Mouse (Mus musculus) ES-Bruce4 (cell line): ENCODE measurements around the gene Ankle2. TPM values are rescaled to one million over a fixed set of nuclear protein-coding genes. Genes with fewer than 3 reads are reported as not detected.
A peak's percentile ranks its signal among the peaks of the same experiment; 100 is the strongest.

ENCODE experiments used
- H3K27ac ChIP-seq: 2 replicates; pipeline ENCODE4 v1.5.1; 2012; ENCODE audit warnings: low read length, inconsistent platforms; ENCODE audit not compliant: insufficient read depth
- H3K27me3 ChIP-seq: 2 replicates; pipeline ENCODE4 v1.6.1; 2012; ENCODE audit warnings: mild to moderate bottlenecking, low read length, inconsistent platforms; ENCODE audit not compliant: control insufficient read depth, poor library complexity, insufficient read depth, severe bottlenecking
- H3K36me3 ChIP-seq: 2 replicates; pipeline ENCODE4 v1.6.1; 2012; ENCODE audit warnings: inconsistent platforms, mild to moderate bottlenecking, low read length, moderate library complexity; ENCODE audit not compliant: control insufficient read depth, poor library complexity, insufficient read depth, severe bottlenecking
- H3K4me1 ChIP-seq: one replicate; pipeline ENCODE4 v1.8.1; 2011; ENCODE audit warnings: low read length; ENCODE audit not compliant: control insufficient read depth, insufficient read depth
- H3K4me3 ChIP-seq: 2 replicates; pipeline ENCODE4 v1.5.1; 2011; ENCODE audit warnings: low read depth, mild to moderate bottlenecking, low read length
- H3K9ac ChIP-seq: 2 replicates; pipeline ENCODE4 v1.6.1; 2012; ENCODE audit warnings: low read depth, mild to moderate bottlenecking, inconsistent platforms; ENCODE audit not compliant: poor library complexity, severe bottlenecking
- H3K9me3 ChIP-seq: replicated peaks from 2 replicates; pipeline ENCODE4 v1.6.1; 2012; ENCODE audit warnings: mild to moderate bottlenecking, low read length, inconsistent platforms; ENCODE audit not compliant: control insufficient read depth, poor library complexity, insufficient read depth, severe bottlenecking
- CTCF ChIP-seq: IDR thresholded peaks from one replicate; pipeline ENCODE4 v1.8.1; 2011; ENCODE audit warnings: low read depth, low read length
- EP300 ChIP-seq: IDR thresholded peaks from 2 replicates; pipeline ENCODE4 v1.6.1; 2011; ENCODE audit warnings: low read depth, low read length; ENCODE audit not compliant: insufficient read depth
- POLR2A ChIP-seq: IDR thresholded peaks from one replicate; pipeline ENCODE4 v1.8.1; 2011; ENCODE audit warnings: low read length; ENCODE audit not compliant: insufficient read depth
- polyA plus RNA-seq: library from polyadenylated mRNA; stranded (reverse); fragments of >200 nt; gene quantifications from 2 replicates; pipeline ENCODE4 v1.2.4, GENCODE M21; 2011; ENCODE audit warnings: low read depth; ENCODE audit not compliant: missing spikeins, insufficient read depth, insufficient read length

Gene Ankle2
- 52.3 and 58.4 TPM in 2 replicates for polyA plus RNA-seq

GRCm38 (mm10) chr5:110230780-110231461 lies at the start of gene Ankle2:
Gene Ankle2, plus strand, starts transcription at chr5:110231004.
- Histone ChIP-seq H3K9ac (peak within 1 kb of the TSS; percentile 87), H3K9me3 (0 out of 2 replicates have a peak, but pooled peaks cover 2% of the 10 kb centered on the region), H3K27me3 (no peaks in the 10 kb centered on the region), H3K27ac (peak within 1 kb of the TSS; percentile 17), H3K36me3 (peaks cover 9% of the 10 kb centered on the region), H3K4me1 (no peaks in the 10 kb centered on the region), H3K4me3 (peak within 1 kb of the TSS; percentile 76)
- 0 out of 2 replicates have a peak, but pooled peaks have one; percentile 56 for TF ChIP-seq EP300
- peak; percentile 60 for TF ChIP-seq POLR2A
- no peak for TF ChIP-seq CTCF

GRCm38 (mm10) chr5:110181716-110182115 lies 49.1 kb upstream of the Ankle2 start:
- Histone ChIP-seq H3K9ac (no peak overlapping the region), H3K4me1 (no peaks in the 10 kb centered on the region), H3K36me3 (peaks cover 10% of the 10 kb centered on the region; the same call in 1 of the 2 replicates), H3K27ac (no peak overlapping the region), H3K4me3 (no peak overlapping the region), H3K27me3 (no peaks in the 10 kb centered on the region), H3K9me3 (no peaks in the 10 kb centered on the region)
- TF ChIP-seq POLR2A (no peak), CTCF (no peak), EP300 (no peak)

- peaks cover 13% of the 10 kb centered on the region; the same call in 1 of the 2 replicates for H3K36me3 ChIP-seq
- H3K27me3 ChIP-seq: no peaks in the 10 kb centered on the region
- no peaks in the 10 kb centered on the region for H3K4me1 ChIP-seq
- TF ChIP-seq CTCF: peak; percentile 20
- TF ChIP-seq EP300: no peak
- H3K9ac ChIP-seq: no peak overlapping the region
- peaks cover 19% of the 10 kb centered on the region for H3K9me3 ChIP-seq
- H3K4me3 ChIP-seq: no peak overlapping the region
- H3K27ac ChIP-seq: no peak overlapping the region
These were observed 27.5 kb upstream of the Ankle2 start for GRCm38 (mm10) chr5:110203164-110203895.

GRCm38 (mm10) chr5:110204777-110205176 lies 26.0 kb upstream of the Ankle2 start:
- H3K9ac ChIP-seq: no peak overlapping the region
- H3K4me1 ChIP-seq: no peaks in the 10 kb centered on the region
- TF ChIP-seq CTCF (peak; percentile 48), EP300 (no peak)
- H3K27me3 ChIP-seq: no peaks in the 10 kb centered on the region
- no peak overlapping the region for H3K4me3 ChIP-seq
- no peak overlapping the region for H3K27ac ChIP-seq
- peaks cover 21% of the 10 kb centered on the region for H3K36me3 ChIP-seq
- H3K9me3 ChIP-seq: peaks cover 17% of the 10 kb centered on the region

GRCm38 (mm10) chr5:110211312-110211711 lies 19.5 kb upstream of the Ankle2 start:
- Histone ChIP-seq H3K27ac (no peak overlapping the region), H3K9me3 (no peaks in the 10 kb centered on the region), H3K36me3 (peaks cover 32% of the 10 kb centered on the region), H3K4me1 (no peaks in the 10 kb centered on the region), H3K27me3 (no peaks in the 10 kb centered on the region), H3K9ac (no peak overlapping the region), H3K4me3 (no peak overlapping the region)
- TF ChIP-seq EP300 (no peak), CTCF (no peak), POLR2A (no peak)

- Histone ChIP-seq H3K9me3 (no peaks in the 10 kb centered on the region), H3K27ac (no peak overlapping the region), H3K9ac (no peak overlapping the region), H3K4me1 (no peaks in the 10 kb centered on the region), H3K27me3 (no peaks in the 10 kb centered on the region), H3K36me3 (peaks cover 36% of the 10 kb centered on the region), H3K4me3 (no peak overlapping the region)
- TF ChIP-seq POLR2A (no peak), CTCF (no peak), EP300 (no peak)
These were observed 14.0 kb upstream of the Ankle2 start for GRCm38 (mm10) chr5:110216780-110217179.
